ENCODE assay signal across 11 mouse cellular contexts in the genomic region with DNA sequence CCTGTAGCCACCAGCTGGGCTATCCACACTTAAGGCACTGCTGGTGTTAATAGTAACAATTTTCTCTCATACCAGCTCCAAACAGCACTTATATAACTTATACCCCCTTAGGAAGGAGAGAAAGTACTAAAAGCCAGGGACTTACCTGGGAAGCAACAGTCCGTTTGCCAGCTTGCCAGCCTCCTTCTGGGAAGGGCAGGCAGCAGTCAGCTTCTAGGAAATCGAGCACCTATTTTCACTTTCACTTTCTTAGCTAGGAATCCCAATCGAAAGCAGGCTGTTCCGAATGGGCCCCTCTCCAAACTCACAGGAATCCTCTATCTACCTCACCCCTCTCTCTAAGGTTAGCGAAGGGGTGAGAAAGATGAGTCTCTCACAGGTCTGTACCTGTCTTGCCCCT. TPM values are rescaled to one million over a fixed set of nuclear protein-coding genes. Genes with fewer than 3 reads are reported as not detected.
A peak's percentile ranks its signal among the peaks of the same experiment; 100 is the strongest.
DNase-seq lines count a peak whose midpoint lies in the region; ATAC-seq and TF ChIP-seq lines count a peak whose summit lies in the region.
"Had no signal": no experiment of that assay in that cellular context is flagged by ENCODE, and none has a peak within 500 bp of the region (broad histone marks: within the 10 kb centered on the region; RNA-seq: fewer than 3 reads in every experiment).

No protein-coding gene starts in this region.

- H3K4me3 ChIP-seq in intestine, postnatal 0 days (ENCODE audit: low read depth, low read length) = no peak overlapping the region
- H3K4me3 ChIP-seq in intestine, embryonic 16.5 days (ENCODE audit: low read length) = no peak overlapping the region
- H3K4me3 ChIP-seq in cortical plate, adult 2 months (ENCODE audit: insufficient read depth, low read length) = no peak overlapping the region
- H3K4me3 ChIP-seq in liver, embryonic 16.5 days (ENCODE audit: low read depth, low read length) = no peak overlapping the region
- no peak overlapping the region for H3K4me3 ChIP-seq in hindbrain, embryonic 11.5 days (ENCODE audit: low read depth, low read length)
- H3K4me3 ChIP-seq: hindbrain, embryonic 13.5 days; liver, embryonic 15.5 days; neural tube, embryonic 12.5 days had no signal

- peak overlapping the region; percentile 39 for H3K4me2 ChIP-seq in intestine, postnatal 0 days (replicated peaks; ENCODE audit: low read depth)
- H3K4me2 ChIP-seq in intestine, embryonic 16.5 days (ENCODE audit: low read depth, low read length) = no peak overlapping the region
- H3K4me2 ChIP-seq in liver, embryonic 16.5 days (ENCODE audit: low read depth, low read length) = peak overlapping the region; percentile 2; the same call in 1 of the 2 replicates
- no peak overlapping the region for H3K4me2 ChIP-seq in hindbrain, embryonic 11.5 days (replicated peaks; ENCODE audit: low read depth, low read length)
- H3K4me2 ChIP-seq: hindbrain, embryonic 13.5 days; liver, embryonic 15.5 days; neural tube, embryonic 12.5 days had no signal

- H3K9ac ChIP-seq in intestine, postnatal 0 days (ENCODE audit: low read depth, low read length) = no peak overlapping the region
- H3K9ac ChIP-seq in intestine, embryonic 16.5 days (ENCODE audit: low read depth, low read length) = no peak overlapping the region
- no peak overlapping the region for H3K9ac ChIP-seq in liver, embryonic 16.5 days (ENCODE audit: low read depth, low read length)
- no peak overlapping the region for H3K9ac ChIP-seq in hindbrain, embryonic 11.5 days (ENCODE audit: low read depth, low read length)
- H3K9ac ChIP-seq: hindbrain, embryonic 13.5 days; liver, embryonic 15.5 days; neural tube, embryonic 12.5 days had no signal

- H3K36me3 ChIP-seq in intestine, postnatal 0 days (ENCODE audit: control insufficient read depth, insufficient read depth) = peaks cover 69% of the 10 kb centered on the region
- peaks cover 28% of the 10 kb centered on the region for H3K36me3 ChIP-seq in intestine, embryonic 16.5 days (ENCODE audit: control insufficient read depth, insufficient read depth, low read length)
- H3K36me3 ChIP-seq in liver, embryonic 16.5 days (ENCODE audit: control insufficient read depth, insufficient read depth) = peaks cover 48% of the 10 kb centered on the region
- H3K36me3 ChIP-seq in hindbrain, embryonic 11.5 days (ENCODE audit: control insufficient read depth, insufficient read depth, low read length) = peaks cover 17% of the 10 kb centered on the region

- no peak for TF ChIP-seq CTCF in intestine, postnatal 0 days (IDR thresholded peaks at IDR 0.05; ENCODE audit: low read depth)
- TF ChIP-seq CTCF in cortical plate, adult 2 months (IDR thresholded peaks at IDR 0.05; ENCODE audit: extremely low read depth, insufficient read depth, low read length) = no peak

- no peak overlapping the region for H3K27ac ChIP-seq in intestine, postnatal 0 days (ENCODE audit: low read depth, low read length)
- H3K27ac ChIP-seq in intestine, embryonic 16.5 days (ENCODE audit: low read length) = no peak overlapping the region
- 0 out of 2 replicates have a peak overlapping the region, but pooled peaks have one; percentile 17 for H3K27ac ChIP-seq in cortical plate, adult 2 months (ENCODE audit: insufficient read depth, low read length)
- peak overlapping the region; percentile 19; the same call in 1 of the 2 replicates for H3K27ac ChIP-seq in liver, embryonic 16.5 days (ENCODE audit: low read length)
- H3K27ac ChIP-seq in hindbrain, embryonic 11.5 days (ENCODE audit: low read depth, low read length) = no peak overlapping the region
- H3K27ac ChIP-seq: hindbrain, embryonic 13.5 days; liver, embryonic 15.5 days; neural tube, embryonic 12.5 days had no signal

- DNase-seq in CD4-positive, CD25-positive, alpha-beta regulatory T cell, adult 2 months (ENCODE audit: low read depth, low spot score) = peak; percentile 33
- DNase-seq in c-Kit-positive CD71-positive TER-119-positive erythroid progenitor cells, embryonic 14.5 days (ENCODE audit: low spot score) = no peak
- DNase-seq in hindbrain, embryonic 11.5 days (ENCODE audit: low spot score) = no peak
- no peak for DNase-seq in gastrocnemius, adult 18-20 months (ENCODE audit: low spot score)

- no peak for TF ChIP-seq POLR2A in cortical plate, adult 2 months (IDR thresholded peaks at IDR 0.05; ENCODE audit: extremely low read depth, insufficient read depth, low read length)

- H3K27me3 ChIP-seq in intestine, postnatal 0 days (replicated peaks; ENCODE audit: control insufficient read depth, insufficient read depth, low read length) = no peaks in the 10 kb centered on the region
- no peaks in the 10 kb centered on the region for H3K27me3 ChIP-seq in intestine, embryonic 16.5 days (replicated peaks; ENCODE audit: control insufficient read depth, insufficient read depth, low read length)
- H3K27me3 ChIP-seq in liver, embryonic 16.5 days (ENCODE audit: control insufficient read depth, insufficient read depth, low read depth, low read length) = no peaks in the 10 kb centered on the region
- H3K27me3 ChIP-seq in hindbrain, embryonic 11.5 days (ENCODE audit: control insufficient read depth, insufficient read depth, low read length) = no peaks in the 10 kb centered on the region
- H3K27me3 ChIP-seq: hindbrain, embryonic 13.5 days; liver, embryonic 15.5 days; neural tube, embryonic 12.5 days had no signal

- no peaks in the 10 kb centered on the region for H3K9me3 ChIP-seq in intestine, postnatal 0 days (ENCODE audit: control insufficient read depth)
- no peaks in the 10 kb centered on the region for H3K9me3 ChIP-seq in intestine, embryonic 16.5 days (ENCODE audit: control insufficient read depth, low read length)
- H3K9me3 ChIP-seq in liver, embryonic 16.5 days (replicated peaks; ENCODE audit: control insufficient read depth, low read length) = no peaks in the 10 kb centered on the region
- H3K9me3 ChIP-seq in hindbrain, embryonic 11.5 days (ENCODE audit: control insufficient read depth, low read length) = no peaks in the 10 kb centered on the region
- H3K9me3 ChIP-seq: hindbrain, embryonic 13.5 days; liver, embryonic 15.5 days; neural tube, embryonic 12.5 days had no signal

- no peaks in the 10 kb centered on the region for H3K4me1 ChIP-seq in intestine, postnatal 0 days (replicated peaks; ENCODE audit: control insufficient read depth, insufficient read depth, low read length)
- no peaks in the 10 kb centered on the region for H3K4me1 ChIP-seq in intestine, embryonic 16.5 days (ENCODE audit: control insufficient read depth, insufficient read depth, low read length)
- H3K4me1 ChIP-seq in cortical plate, adult 2 months (ENCODE audit: control insufficient read depth, insufficient read depth, low read length) = peaks cover 1% of the 10 kb centered on the region; the same call in 1 of the 2 replicates
- no peaks in the 10 kb centered on the region for H3K4me1 ChIP-seq in liver, embryonic 16.5 days (ENCODE audit: control insufficient read depth, low read depth, low read length)
- no peaks in the 10 kb centered on the region for H3K4me1 ChIP-seq in hindbrain, embryonic 11.5 days (replicated peaks; ENCODE audit: control insufficient read depth, insufficient read depth, low read length)
- H3K4me1 ChIP-seq: hindbrain, embryonic 13.5 days; neural tube, embryonic 12.5 days had no signal

- 38% methylated on average over 5 of the region's 5 CpGs for WGBS in intestine, postnatal 0 days
- WGBS in intestine, embryonic 16.5 days = 77% methylated on average over 5 of the region's 5 CpGs
- WGBS in liver, embryonic 16.5 days (ENCODE audit: insufficient replicate concordance) = 62% methylated on average over 5 of the region's 5 CpGs
- WGBS in hindbrain, embryonic 11.5 days = 82% methylated on average over 5 of the region's 5 CpGs

- ATAC-seq in intestine, postnatal 0 days = 0 out of 2 replicates have a peak, but pooled peaks have one; percentile 17
- ATAC-seq in intestine, embryonic 16.5 days = no peak
- no peak for ATAC-seq in liver, embryonic 16.5 days (ENCODE audit: low read depth)
- ATAC-seq in hindbrain, embryonic 11.5 days (ENCODE audit: low FRiP score) = no peak

RNA-seq across cellular contexts. Expression of a gene that starts 1.0 kb away (rescaled TPM):
- polyA plus RNA-seq in intestine, postnatal 0 days (2015; fragmentation: Nextera tagmentation; extraction: Ambion mirVana) = 5.2 and 5.8 TPM in 2 replicates
- 1.9 and 2.1 TPM in 2 replicates for polyA plus RNA-seq in intestine, embryonic 16.5 days (2015; fragmentation: Nextera tagmentation; extraction: Ambion mirVana)
- polyA plus RNA-seq in cortical plate, adult 2 months (2012; rRNA removed) = 11.8 and 12.7 TPM in 2 replicates
- polyA plus RNA-seq in liver, embryonic 16.5 days (2015; fragmentation: Nextera tagmentation; extraction: Ambion mirVana) = 32.7 and 32.8 TPM in 2 replicates
- 3.1 and 4.4 TPM in 2 replicates for polyA plus RNA-seq in hindbrain, embryonic 11.5 days (2014; fragmentation: Nextera tagmentation; extraction: Ambion mirVana)
- 1 to 10 TPM; 1.5 to 2.3 TPM for total RNA-seq in gastrocnemius, adult 18-20 months (2021)

RNA-seq across cellular contexts. Expression of a gene that starts 47.8 kb away (rescaled TPM):
- polyA plus RNA-seq in intestine, postnatal 0 days (2015; fragmentation: Nextera tagmentation; extraction: Ambion mirVana) = 21.9 and 22.3 TPM in 2 replicates
- 33.0 and 35.5 TPM in 2 replicates for polyA plus RNA-seq in intestine, embryonic 16.5 days (2015; fragmentation: Nextera tagmentation; extraction: Ambion mirVana)
- polyA plus RNA-seq in cortical plate, adult 2 months (2012; rRNA removed) = 55.9 and 59.4 TPM in 2 replicates
- 11.6 and 11.9 TPM in 2 replicates for polyA plus RNA-seq in liver, embryonic 16.5 days (2015; fragmentation: Nextera tagmentation; extraction: Ambion mirVana)
- polyA plus RNA-seq in hindbrain, embryonic 11.5 days (2014; fragmentation: Nextera tagmentation; extraction: Ambion mirVana) = 27.1 and 29.8 TPM in 2 replicates
- total RNA-seq in gastrocnemius, adult 18-20 months (2021) = 10 to 100 TPM; 20.6 to 27.5 TPM

RNA-seq across cellular contexts. Expression of a gene that starts 47.9 kb away (rescaled TPM):
- 4.4 and 6.1 TPM in 2 replicates for polyA plus RNA-seq in intestine, postnatal 0 days (2015; fragmentation: Nextera tagmentation; extraction: Ambion mirVana)
- polyA plus RNA-seq in intestine, embryonic 16.5 days (2015; fragmentation: Nextera tagmentation; extraction: Ambion mirVana) = 17.7 and 21.6 TPM in 2 replicates
- polyA plus RNA-seq in cortical plate, adult 2 months (2012; rRNA removed) = 38.4 and 43.8 TPM in 2 replicates
- 12.6 and 12.7 TPM in 2 replicates for polyA plus RNA-seq in liver, embryonic 16.5 days (2015; fragmentation: Nextera tagmentation; extraction: Ambion mirVana)
- polyA plus RNA-seq in hindbrain, embryonic 11.5 days (2014; fragmentation: Nextera tagmentation; extraction: Ambion mirVana) = 19.5 and 23.3 TPM in 2 replicates
- 1 to 10 TPM; 2.9 to 4.1 TPM for total RNA-seq in gastrocnemius, adult 18-20 months (2021)

RNA-seq across cellular contexts. Expression of a gene that starts 48.1 kb away (rescaled TPM):
- 0.16 TPM in 1 of 2 replicates, not detected in the other for polyA plus RNA-seq in intestine, postnatal 0 days (2015; fragmentation: Nextera tagmentation; extraction: Ambion mirVana)
- polyA plus RNA-seq in intestine, embryonic 16.5 days (2015; fragmentation: Nextera tagmentation; extraction: Ambion mirVana) = 0.47 and 0.48 TPM in 2 replicates
- 1.9 and 2.8 TPM in 2 replicates for polyA plus RNA-seq in cortical plate, adult 2 months (2012; rRNA removed)
- polyA plus RNA-seq in liver, embryonic 16.5 days (2015; fragmentation: Nextera tagmentation; extraction: Ambion mirVana) = 0.33 and 0.37 TPM in 2 replicates
- 1.0 and 2.0 TPM in 2 replicates for polyA plus RNA-seq in hindbrain, embryonic 11.5 days (2014; fragmentation: Nextera tagmentation; extraction: Ambion mirVana)
- under 1 TPM; 0.68 to 0.78 TPM for total RNA-seq in gastrocnemius, adult 18-20 months (2021)

Comparison
In these comparisons a context has a peak if more than half of its experiments do, and no peak if none do; other contexts are left out.
1. H3K4me2 ChIP-seq: peak in intestine, postnatal 0 days (single experiment) and liver, embryonic 16.5 days (single experiment); none in intestine, embryonic 16.5 days (single experiment) and hindbrain, embryonic 11.5 days (single experiment).
2. H3K27ac ChIP-seq: peak in cortical plate, adult 2 months (single experiment) and liver, embryonic 16.5 days (single experiment); none in intestine, postnatal 0 days (single experiment), intestine, embryonic 16.5 days (single experiment) and hindbrain, embryonic 11.5 days (single experiment).